Mouse (Mus musculus) inflammation-experienced regulatory T-cells (primary cell): ENCODE measurements around the gene Tstd3. TPM values are rescaled to one million over a fixed set of nuclear protein-coding genes. Genes with fewer than 3 reads are reported as not detected.

ENCODE experiments used
- polyA plus RNA-seq, 2 experiments: library from polyadenylated mRNA; unstranded; fragments of 100-300 nt; shearing (Covaris generic); gene quantifications; one replicate each; pipeline ENCODE4 v1.2.1; 2017

The Tstd3 gene
- polyA plus RNA-seq: 10 to 100 TPM; 15.1 to 18.7 TPM

GRCm38 (mm10) chr4:21766863-21767304, at the start of gene Tstd3, which contains the start of gene Usp45:
Tstd3 (minus strand) TSS chr4:21767212.
Usp45 (plus strand) TSS chr4:21767156.

GRCm38 (mm10) chr4:21727615-21728165, 39.3 kb downstream of the Tstd3 start, which contains the start of gene Ccnc:
Ccnc (plus strand) TSS chr4:21727701.

Other genes with a start within 250 kb of the Tstd3 start
- gene Prdm13, start 81.2 kb downstream of the Tstd3 start, polyA plus RNA-seq: 1 to 10 TPM in 1 of 2 experiments, not detected in 1; 3.5 TPM
- gene Ccnc, start 39.5 kb downstream of the Tstd3 start, polyA plus RNA-seq: 10 to 100 TPM; 29.6 to 40.3 TPM
- gene Usp45, start 56 bp downstream of the Tstd3 start, polyA plus RNA-seq: 10 to 100 TPM; 20.7 to 20.8 TPM
- 100 to 1,000 TPM; 148 to 153 TPM for gene Pnisr, start 80.4 kb upstream of the Tstd3 start, polyA plus RNA-seq
- 10 to 100 TPM; 10.6 to 13.5 TPM for gene Coq3, start 112.5 kb upstream of the Tstd3 start, polyA plus RNA-seq
- 1 to 10 TPM in 1 of 2 experiments, under 1 TPM in 1; 0.17 to 1.1 TPM for gene Faxc, start 164.1 kb upstream of the Tstd3 start, polyA plus RNA-seq